Mouse (Mus musculus): ENCODE measurements around the gene Fars2. TPM values are rescaled to one million over a fixed set of nuclear protein-coding genes. Genes with fewer than 3 reads are reported as not detected.

Gene Fars2
- polyA plus RNA-seq, 1 experiment = 28.4 TPM

- WGBS = 56% methylated on average over 3 of the region's 3 CpGs
- DNase-seq = no peak
- Histone ChIP-seq H3K27ac (ENCODE audit: insufficient read depth, low read length) (no peak overlapping the region), H3K4me1 (ENCODE audit: control insufficient read depth, insufficient read depth, low read length) (no peaks in the 10 kb centered on the region), H3K27me3 (ENCODE audit: control insufficient read depth, insufficient read depth, low read length) (no peaks in the 10 kb centered on the region), H3K4me3 (replicated peaks; ENCODE audit: insufficient read depth, low read depth, low read length) (no peak overlapping the region)
- TF ChIP-seq CTCF (IDR thresholded peaks at IDR 0.05; ENCODE audit: borderline replicate concordance, insufficient read depth, low read depth, low read length) (no peak), POLR2A (IDR thresholded peaks at IDR 0.05; ENCODE audit: borderline replicate concordance, insufficient read depth, low read length) (no peak)
Measured at GRCm38 (mm10) chr13:36302770-36303169, 185.6 kb downstream of the Fars2 start.

GRCm38 (mm10) chr13:36305306-36305705 is 188.1 kb downstream of the Fars2 start:
- Histone ChIP-seq H3K4me1 (ENCODE audit: control insufficient read depth, insufficient read depth, low read length) (no peaks in the 10 kb centered on the region), H3K27ac (ENCODE audit: insufficient read depth, low read length) (no peak overlapping the region), H3K4me3 (replicated peaks; ENCODE audit: insufficient read depth, low read depth, low read length) (no peak overlapping the region), H3K27me3 (ENCODE audit: control insufficient read depth, insufficient read depth, low read length) (no peaks in the 10 kb centered on the region)
- no peak for TF ChIP-seq POLR2A (IDR thresholded peaks at IDR 0.05; ENCODE audit: borderline replicate concordance, insufficient read depth, low read length)
- no peak for TF ChIP-seq CTCF (IDR thresholded peaks at IDR 0.05; ENCODE audit: borderline replicate concordance, insufficient read depth, low read depth, low read length)
- no peak for DNase-seq
- 53% methylated on average over 2 of the region's 2 CpGs for WGBS

GRCm38 (mm10) chr13:36307386-36307785 is 190.2 kb downstream of the Fars2 start:
- H3K4me3 ChIP-seq (replicated peaks; ENCODE audit: insufficient read depth, low read depth, low read length) = no peak overlapping the region
- TF ChIP-seq POLR2A (IDR thresholded peaks at IDR 0.05; ENCODE audit: borderline replicate concordance, insufficient read depth, low read length) (no peak), CTCF (IDR thresholded peaks at IDR 0.05; ENCODE audit: borderline replicate concordance, insufficient read depth, low read depth, low read length) (no peak)
- DNase-seq = no peak
- 87% methylated on average over 4 of the region's 4 CpGs for WGBS
- no peaks in the 10 kb centered on the region for H3K27me3 ChIP-seq (ENCODE audit: control insufficient read depth, insufficient read depth, low read length)
- H3K27ac ChIP-seq (ENCODE audit: insufficient read depth, low read length) = no peak overlapping the region
- peaks cover 3% of the 10 kb centered on the region for H3K4me1 ChIP-seq (ENCODE audit: control insufficient read depth, insufficient read depth, low read length)

- WGBS = 69% methylated on average over 1 of the region's 1 CpGs
- no peak overlapping the region for H3K4me3 ChIP-seq (replicated peaks; ENCODE audit: insufficient read depth, low read depth, low read length)
- TF ChIP-seq POLR2A (IDR thresholded peaks at IDR 0.05; ENCODE audit: borderline replicate concordance, insufficient read depth, low read length) = no peak
- TF ChIP-seq CTCF (IDR thresholded peaks at IDR 0.05; ENCODE audit: borderline replicate concordance, insufficient read depth, low read depth, low read length) = no peak
- peaks cover 3% of the 10 kb centered on the region for H3K4me1 ChIP-seq (ENCODE audit: control insufficient read depth, insufficient read depth, low read length)
- no peak overlapping the region for H3K27ac ChIP-seq (ENCODE audit: insufficient read depth, low read length)
- no peak for DNase-seq
- H3K27me3 ChIP-seq (ENCODE audit: control insufficient read depth, insufficient read depth, low read length) = no peaks in the 10 kb centered on the region
Measured at GRCm38 (mm10) chr13:36309160-36309559, 191.9 kb downstream of the Fars2 start.

GRCm38 (mm10) chr13:36314218-36314617 is 197.0 kb downstream of the Fars2 start:
- H3K4me1 ChIP-seq (ENCODE audit: control insufficient read depth, insufficient read depth, low read length) = peaks cover 3% of the 10 kb centered on the region
- H3K4me3 ChIP-seq (replicated peaks; ENCODE audit: insufficient read depth, low read depth, low read length) = no peak overlapping the region
- TF ChIP-seq CTCF (IDR thresholded peaks at IDR 0.05; ENCODE audit: borderline replicate concordance, insufficient read depth, low read depth, low read length) = no peak
- no peak for TF ChIP-seq POLR2A (IDR thresholded peaks at IDR 0.05; ENCODE audit: borderline replicate concordance, insufficient read depth, low read length)
- no peaks in the 10 kb centered on the region for H3K27me3 ChIP-seq (ENCODE audit: control insufficient read depth, insufficient read depth, low read length)
- no peak for DNase-seq
- 81% methylated on average over 8 of the region's 8 CpGs for WGBS
- no peak overlapping the region for H3K27ac ChIP-seq (ENCODE audit: insufficient read depth, low read length)

- TF ChIP-seq CTCF (IDR thresholded peaks at IDR 0.05; ENCODE audit: borderline replicate concordance, insufficient read depth, low read depth, low read length) (0 out of 2 replicates have a peak, but pooled peaks have one; percentile 10), POLR2A (IDR thresholded peaks at IDR 0.05; ENCODE audit: borderline replicate concordance, insufficient read depth, low read length) (no peak)
- peaks cover 3% of the 10 kb centered on the region for H3K4me1 ChIP-seq (ENCODE audit: control insufficient read depth, insufficient read depth, low read length)
- DNase-seq = peak; percentile 45 to 74
- H3K4me3 ChIP-seq (replicated peaks; ENCODE audit: insufficient read depth, low read depth, low read length) = no peak overlapping the region
- no peak overlapping the region for H3K27ac ChIP-seq (ENCODE audit: insufficient read depth, low read length)
- 44% methylated on average over 10 of the region's 10 CpGs for WGBS
- H3K27me3 ChIP-seq (ENCODE audit: control insufficient read depth, insufficient read depth, low read length) = no peaks in the 10 kb centered on the region
Measured at GRCm38 (mm10) chr13:36314860-36315800, 197.9 kb downstream of the Fars2 start.

GRCm38 (mm10) chr13:36317824-36318223 is 200.6 kb downstream of the Fars2 start:
- Histone ChIP-seq H3K27me3 (ENCODE audit: control insufficient read depth, insufficient read depth, low read length) (no peaks in the 10 kb centered on the region), H3K27ac (ENCODE audit: insufficient read depth, low read length) (no peak overlapping the region), H3K4me3 (replicated peaks; ENCODE audit: insufficient read depth, low read depth, low read length) (no peak overlapping the region), H3K4me1 (ENCODE audit: control insufficient read depth, insufficient read depth, low read length) (no peaks in the 10 kb centered on the region)
- no peak for DNase-seq
- 37% methylated on average over 3 of the region's 3 CpGs for WGBS
- TF ChIP-seq CTCF (IDR thresholded peaks at IDR 0.05; ENCODE audit: borderline replicate concordance, insufficient read depth, low read depth, low read length) = no peak
- no peak for TF ChIP-seq POLR2A (IDR thresholded peaks at IDR 0.05; ENCODE audit: borderline replicate concordance, insufficient read depth, low read length)

- no peak for DNase-seq
- 96% methylated on average over 2 of the region's 2 CpGs for WGBS
- Histone ChIP-seq H3K4me1 (ENCODE audit: control insufficient read depth, insufficient read depth, low read length) (peaks cover 2% of the 10 kb centered on the region; the same call in 1 of the 2 replicates), H3K27me3 (ENCODE audit: control insufficient read depth, insufficient read depth, low read length) (no peaks in the 10 kb centered on the region), H3K27ac (ENCODE audit: insufficient read depth, low read length) (no peak overlapping the region), H3K4me3 (replicated peaks; ENCODE audit: insufficient read depth, low read depth, low read length) (no peak overlapping the region)
- TF ChIP-seq POLR2A (IDR thresholded peaks at IDR 0.05; ENCODE audit: borderline replicate concordance, insufficient read depth, low read length) (no peak), CTCF (IDR thresholded peaks at IDR 0.05; ENCODE audit: borderline replicate concordance, insufficient read depth, low read depth, low read length) (no peak)
Measured at GRCm38 (mm10) chr13:36324624-36325023, 207.4 kb downstream of the Fars2 start.
